8 mouse cellular contexts compared by ENCODE assay signal in the genomic region with DNA sequence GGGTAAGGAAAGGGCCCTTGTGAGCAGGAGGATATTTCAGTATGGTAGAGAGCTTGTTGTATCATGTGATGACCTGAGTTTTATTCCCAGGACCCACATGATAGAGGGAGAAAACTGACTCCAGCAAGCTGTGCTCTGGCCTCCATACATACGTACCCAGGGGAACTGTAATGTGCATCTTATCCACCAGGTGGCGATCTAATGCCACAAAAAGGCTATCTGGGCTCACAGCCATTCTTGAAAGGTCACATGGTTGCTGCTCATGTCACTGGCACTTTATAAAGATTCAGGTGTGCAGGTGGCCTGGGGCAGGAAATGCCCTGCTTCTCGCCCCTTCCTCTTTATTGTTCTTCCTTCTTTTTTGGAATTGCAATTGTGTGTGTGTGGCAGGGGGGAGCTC. TPM values are rescaled to one million over a fixed set of nuclear protein-coding genes. Genes with fewer than 3 reads are reported as not detected.
A peak's percentile ranks its signal among the peaks of the same experiment; 100 is the strongest.
DNase-seq lines count a peak whose midpoint lies in the region; ATAC-seq and TF ChIP-seq lines count a peak whose summit lies in the region.

No protein-coding gene starts in this region.

- H3K4me3 ChIP-seq in intestine, embryonic 14.5 days (ENCODE audit: low read depth, low read length), result no peak overlapping the region
- H3K4me3 ChIP-seq in intestine, embryonic 16.5 days (ENCODE audit: low read length), result no peak overlapping the region
- no peak overlapping the region for H3K4me3 ChIP-seq in hindbrain, postnatal 0 days (ENCODE audit: low read length)
- H3K4me3 ChIP-seq in midbrain, embryonic 11.5 days (ENCODE audit: low read depth, low read length), result no peak overlapping the region
- H3K4me3 ChIP-seq in spleen, adult 2 months (ENCODE audit: extremely low read depth, insufficient read depth, insufficient read length), result no peak overlapping the region

- DNase-seq in intestine, embryonic 14.5 days (ENCODE audit: low spot score), result peak; percentile 91
- DNase-seq in cerebellum, adult 8-10 months, result peak; percentile 80
- peak; percentile 61 to 76 for DNase-seq in frontal cortex, postnatal 14 days (ENCODE audit: low spot score in 2 of 2)
- DNase-seq in hindbrain, postnatal 0 days (ENCODE audit: low spot score), result peak; percentile 91
- DNase-seq in left cerebral cortex, adult 9 months (ENCODE audit: low spot score in 2 of 2), result peak; percentile 23 to 88
- peak; percentile 98 for DNase-seq in midbrain, embryonic 11.5 days (ENCODE audit: low spot score, missing footprints)
- DNase-seq in spleen, adult 2 months (ENCODE audit: low read depth in 1 of 2, low spot score in 2 of 2), result peak; percentile 5 to 35

- WGBS in intestine, embryonic 14.5 days, result 23% methylated on average over 3 of the region's 3 CpGs
- 16% methylated on average over 3 of the region's 3 CpGs for WGBS in intestine, embryonic 16.5 days
- 5% methylated on average over 3 of the region's 3 CpGs for WGBS in hindbrain, postnatal 0 days
- 14% methylated on average over 3 of the region's 3 CpGs for WGBS in midbrain, embryonic 11.5 days
- WGBS in spleen, adult 2 months, result 5% methylated on average over 3 of the region's 3 CpGs

- H3K27ac ChIP-seq in intestine, embryonic 14.5 days (ENCODE audit: low read depth), result no peak overlapping the region
- H3K27ac ChIP-seq in intestine, embryonic 16.5 days (ENCODE audit: low read length), result no peak overlapping the region
- no peak overlapping the region for H3K27ac ChIP-seq in hindbrain, postnatal 0 days
- no peak overlapping the region for H3K27ac ChIP-seq in midbrain, embryonic 11.5 days (ENCODE audit: low read depth, low read length)
- H3K27ac ChIP-seq in spleen, adult 2 months (ENCODE audit: insufficient read depth, low read length), result no peak overlapping the region

- no peak for TF ChIP-seq POLR2A in spleen, adult 2 months (IDR thresholded peaks at IDR 0.05; ENCODE audit: low read depth, low read length)

- H3K4me2 ChIP-seq in intestine, embryonic 14.5 days (ENCODE audit: low read length), result no peak overlapping the region
- H3K4me2 ChIP-seq in intestine, embryonic 16.5 days (ENCODE audit: low read depth, low read length), result no peak overlapping the region
- H3K4me2 ChIP-seq in hindbrain, postnatal 0 days (ENCODE audit: low read depth, low read length), result no peak overlapping the region
- H3K4me2 ChIP-seq in midbrain, embryonic 11.5 days, result no peak overlapping the region

- H3K27me3 ChIP-seq in intestine, embryonic 14.5 days (replicated peaks; ENCODE audit: control insufficient read depth, insufficient read depth, low read length), result no peaks in the 10 kb centered on the region
- H3K27me3 ChIP-seq in intestine, embryonic 16.5 days (replicated peaks; ENCODE audit: control insufficient read depth, insufficient read depth, low read length), result no peaks in the 10 kb centered on the region
- no peaks in the 10 kb centered on the region for H3K27me3 ChIP-seq in hindbrain, postnatal 0 days (ENCODE audit: insufficient read depth, low read length)
- no peaks in the 10 kb centered on the region for H3K27me3 ChIP-seq in midbrain, embryonic 11.5 days (ENCODE audit: control insufficient read depth, insufficient read depth, low read length)
- H3K27me3 ChIP-seq in spleen, adult 2 months (ENCODE audit: control insufficient read depth, insufficient read depth, low read length), result no peaks in the 10 kb centered on the region

- H3K9ac ChIP-seq in intestine, embryonic 14.5 days (ENCODE audit: low read length), result no peak overlapping the region
- H3K9ac ChIP-seq in intestine, embryonic 16.5 days (ENCODE audit: low read depth, low read length), result no peak overlapping the region
- no peak overlapping the region for H3K9ac ChIP-seq in hindbrain, postnatal 0 days (replicated peaks; ENCODE audit: low read length)
- H3K9ac ChIP-seq in midbrain, embryonic 11.5 days (ENCODE audit: low read length), result no peak overlapping the region

- H3K9me3 ChIP-seq in intestine, embryonic 14.5 days (ENCODE audit: control insufficient read depth, low read length), result no peaks in the 10 kb centered on the region
- H3K9me3 ChIP-seq in intestine, embryonic 16.5 days (ENCODE audit: control insufficient read depth, low read length), result no peaks in the 10 kb centered on the region
- H3K9me3 ChIP-seq in hindbrain, postnatal 0 days (ENCODE audit: low read length), result no peaks in the 10 kb centered on the region
- H3K9me3 ChIP-seq in midbrain, embryonic 11.5 days (ENCODE audit: control insufficient read depth, low read length), result no peaks in the 10 kb centered on the region

- peak; percentile 99 for TF ChIP-seq CTCF in hindbrain, postnatal 0 days (IDR thresholded peaks at IDR 0.05; ENCODE audit: low read depth)
- TF ChIP-seq CTCF in spleen, adult 2 months (IDR thresholded peaks at IDR 0.05; ENCODE audit: extremely low read depth, insufficient read depth, insufficient read length, insufficient replicate concordance), result peak; percentile 36; the same call in 1 of the 2 replicates

- ATAC-seq in intestine, embryonic 14.5 days (replicated peaks; ENCODE audit: low FRiP score, low TSS enrichment, low read depth), result no peak
- ATAC-seq in intestine, embryonic 16.5 days, result no peak; the same call in none of the 2 replicates
- ATAC-seq in hindbrain, postnatal 0 days, result peak; percentile 70
- ATAC-seq in midbrain, embryonic 11.5 days (ENCODE audit: low FRiP score), result peak; percentile 51; the same call in 1 of the 2 replicates

- no peaks in the 10 kb centered on the region for H3K4me1 ChIP-seq in intestine, embryonic 14.5 days (replicated peaks; ENCODE audit: control insufficient read depth, insufficient read depth, low read length)
- no peaks in the 10 kb centered on the region for H3K4me1 ChIP-seq in intestine, embryonic 16.5 days (ENCODE audit: control insufficient read depth, insufficient read depth, low read length)
- H3K4me1 ChIP-seq in hindbrain, postnatal 0 days (ENCODE audit: insufficient read depth, low read length), result no peaks in the 10 kb centered on the region
- H3K4me1 ChIP-seq in midbrain, embryonic 11.5 days (ENCODE audit: control insufficient read depth, insufficient read depth, low read length), result no peaks in the 10 kb centered on the region
- no peaks in the 10 kb centered on the region for H3K4me1 ChIP-seq in spleen, adult 2 months (ENCODE audit: control insufficient read depth, insufficient read depth, insufficient read length)

- H3K36me3 ChIP-seq in intestine, embryonic 14.5 days (ENCODE audit: control insufficient read depth, insufficient read depth, low read length), result no peaks in the 10 kb centered on the region
- H3K36me3 ChIP-seq in intestine, embryonic 16.5 days (ENCODE audit: control insufficient read depth, insufficient read depth, low read length), result no peaks in the 10 kb centered on the region
- H3K36me3 ChIP-seq in hindbrain, postnatal 0 days (ENCODE audit: insufficient read depth, low read length), result no peaks in the 10 kb centered on the region
- no peaks in the 10 kb centered on the region for H3K36me3 ChIP-seq in midbrain, embryonic 11.5 days (ENCODE audit: control insufficient read depth, insufficient read depth, low read length)
- H3K36me3 ChIP-seq in spleen, adult 2 months (ENCODE audit: control insufficient read depth, insufficient read depth, low read length), result no peaks in the 10 kb centered on the region

RNA-seq across cellular contexts. Expression of gene Gli2, which starts 34.1 kb away (rescaled TPM):
- 11.4 and 11.6 TPM in 2 replicates for polyA plus RNA-seq in intestine, embryonic 14.5 days (2014; fragmentation: Nextera tagmentation; extraction: Ambion mirVana)
- 4.4 and 5.4 TPM in 2 replicates for polyA plus RNA-seq in intestine, embryonic 16.5 days (2015; fragmentation: Nextera tagmentation; extraction: Ambion mirVana)
- total RNA-seq in hindbrain, postnatal 0 days (2014; rRNA removed), result 12.0 and 13.9 TPM in 2 replicates
- 2.0 and 3.0 TPM in 2 replicates for polyA plus RNA-seq in hindbrain, postnatal 0 days (2015; fragmentation: Nextera tagmentation; extraction: Ambion mirVana)
- polyA plus RNA-seq in midbrain, embryonic 11.5 days (2014; fragmentation: Nextera tagmentation; extraction: Ambion mirVana), result 8.2 and 9.0 TPM in 2 replicates
- 1.2 and 2.5 TPM in 2 replicates for polyA plus RNA-seq in spleen, adult 2 months (2012; rRNA removed)

Comparison
In these comparisons a context has a peak if more than half of its experiments do, and no peak if none do; other contexts are left out.
1. ATAC-seq: peak in hindbrain, postnatal 0 days (single experiment) and midbrain, embryonic 11.5 days (single experiment); none in intestine, embryonic 14.5 days (single experiment) and intestine, embryonic 16.5 days (single experiment).
2. DNase-seq: peak in every context shown above with its lines; median percentile 98 in midbrain, embryonic 11.5 days; 91 in intestine, embryonic 14.5 days; 91 in hindbrain, postnatal 0 days; 80 in cerebellum, adult 8-10 months; 68 in frontal cortex, postnatal 14 days; 56 in left cerebral cortex, adult 9 months; 20 in spleen, adult 2 months.